Mouse (Mus musculus) bone marrow macrophage, adult 2 months (primary cell): ENCODE results near the gene Tdo2. TPM values are rescaled to one million over a fixed set of nuclear protein-coding genes. Genes with fewer than 3 reads are reported as not detected.
A peak's percentile ranks its signal among the peaks of the same experiment; 100 is the strongest.

Source experiments
- H3K27ac ChIP-seq: 2 replicates; pipeline ENCODE4 v1.5.1; 2012; ENCODE audit warnings: low read depth, low read length; ENCODE audit not compliant: insufficient read depth
- H3K4me1 ChIP-seq: 2 replicates; pipeline ENCODE4 v1.6.1; 2012; ENCODE audit warnings: low read length; ENCODE audit not compliant: control insufficient read depth, insufficient read depth
- H3K4me3 ChIP-seq: 2 replicates; pipeline ENCODE4 v1.5.1; 2012; ENCODE audit warnings: mild to moderate bottlenecking, low read length, moderate library complexity; ENCODE audit not compliant: insufficient read depth
- CTCF ChIP-seq: IDR thresholded peaks from 2 replicates; pipeline ENCODE4 v1.5.1; 2012; ENCODE audit warnings: low read depth, mild to moderate bottlenecking, low read length, moderate library complexity
- POLR2A ChIP-seq: IDR thresholded peaks from 2 replicates; pipeline ENCODE4 v1.6.1; 2012; ENCODE audit warnings: mild to moderate bottlenecking, low read depth, low read length, borderline replicate concordance
- polyA plus RNA-seq: library from polyadenylated mRNA; stranded (reverse); fragments of >200 nt; gene quantifications from 2 replicates; pipeline ENCODE4 v1.2.4, GENCODE M21; 2012; ENCODE audit not compliant: missing spikeins, insufficient read depth, insufficient read length

Gene Tdo2
- polyA plus RNA-seq, 1 experiment, result not detected

DNA sequence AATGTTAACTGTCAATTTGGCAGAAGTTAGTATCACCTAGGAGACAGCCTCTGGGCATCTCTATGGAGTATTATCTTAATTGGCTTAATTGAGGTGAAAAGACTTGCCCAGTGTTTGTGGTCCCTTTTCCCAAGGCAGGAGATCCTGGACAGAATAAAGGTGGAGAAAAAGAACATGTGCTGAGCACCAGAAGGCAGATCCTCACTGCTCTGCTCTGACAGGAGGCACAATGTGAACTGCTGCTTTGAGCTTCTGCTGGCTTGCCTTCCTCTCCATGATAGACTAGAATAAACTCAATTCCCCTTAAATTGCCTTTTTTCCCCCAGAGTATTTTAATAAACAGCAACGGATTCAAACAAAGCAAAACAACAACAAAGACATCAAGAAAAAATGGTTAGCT is 9.1 kb upstream of the Tdo2 start:
- H3K4me1 ChIP-seq, result peaks cover 36% of the 10 kb centered on the region
- H3K27ac ChIP-seq, result no peak overlapping the region
- TF ChIP-seq POLR2A, result no peak
- no peak for TF ChIP-seq CTCF
- H3K4me3 ChIP-seq, result no peak overlapping the region

DNA sequence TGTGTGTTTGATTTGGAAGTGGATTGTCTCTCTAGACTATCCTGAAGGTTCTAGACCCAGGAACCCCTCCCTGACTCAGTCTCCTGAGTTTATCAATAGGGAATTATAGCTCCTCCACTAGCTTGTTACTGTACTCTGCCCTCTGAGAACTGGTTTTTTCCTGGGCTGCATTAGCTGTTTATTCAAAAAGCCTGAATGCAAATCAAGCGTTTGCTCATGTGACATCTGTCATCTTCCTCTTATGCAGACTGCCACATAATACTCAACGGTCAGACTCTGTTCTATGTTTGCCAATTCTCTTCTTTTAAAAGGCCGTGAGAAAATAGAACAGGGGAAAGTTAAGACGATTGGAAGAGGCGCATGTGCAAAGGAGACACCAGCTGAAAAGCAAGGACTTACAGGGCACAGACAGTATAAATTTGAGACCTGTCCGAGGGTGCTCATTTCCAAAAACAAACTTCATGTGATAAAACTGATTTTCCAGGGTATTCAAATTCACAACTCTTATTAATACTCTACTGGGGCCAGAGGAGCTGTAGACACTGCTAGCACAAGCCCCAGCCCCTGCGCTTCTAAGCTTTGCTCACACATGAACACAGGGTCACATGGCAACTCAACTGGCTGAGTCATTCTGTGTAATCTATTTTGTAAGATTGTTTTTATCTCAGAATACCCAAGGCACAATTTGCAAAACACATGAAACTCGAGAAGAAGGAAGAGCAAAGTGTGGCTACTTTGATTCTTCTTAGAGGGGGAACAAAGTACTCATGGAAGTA is 7.3 kb upstream of the Tdo2 start:
- no peak overlapping the region; the same call in 1 of the 2 replicates for H3K4me3 ChIP-seq
- peak overlapping the region; percentile 100 for H3K27ac ChIP-seq
- no peak for TF ChIP-seq POLR2A
- TF ChIP-seq CTCF, result no peak

GRCm38 (mm10) chr3:81981990-81982389 is 6.0 kb upstream of the Tdo2 start, which contains the start of gene Asic5:
Asic5 (plus strand) TSS chr3:81982290.
- H3K4me1 ChIP-seq, result peaks cover 33% of the 10 kb centered on the region
- no peak within 1 kb of the TSS for H3K4me3 ChIP-seq
- TF ChIP-seq POLR2A, result no peak
- TF ChIP-seq CTCF, result no peak
- peak within 1 kb of the TSS; percentile 100 for H3K27ac ChIP-seq

More for the DNA sequence above, 7.3 kb upstream of the Tdo2 start:
- H3K4me1 ChIP-seq, result peaks cover 31% of the 10 kb centered on the region

DNA sequence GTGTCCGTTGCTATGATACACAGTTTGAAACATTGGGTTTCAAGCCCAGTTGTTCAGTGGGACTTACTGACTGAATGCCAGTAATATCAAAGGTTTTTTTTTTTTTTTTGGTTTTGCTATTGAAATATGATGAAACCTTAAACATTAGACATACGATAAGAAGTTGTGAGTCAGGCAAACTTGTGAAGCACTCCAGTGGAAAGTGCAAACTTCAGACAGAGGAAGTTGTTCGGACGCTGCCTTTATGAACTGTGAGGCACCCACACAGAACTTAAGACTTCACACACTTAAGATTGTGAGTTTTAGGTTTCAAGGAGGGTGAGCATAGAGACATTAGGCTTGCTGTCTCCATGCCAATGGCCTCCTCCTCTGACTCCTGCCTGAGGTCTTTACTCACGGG is 5.6 kb upstream of the Tdo2 start:
- no peak for TF ChIP-seq CTCF
- TF ChIP-seq POLR2A, result no peak
- peaks cover 33% of the 10 kb centered on the region for H3K4me1 ChIP-seq
- no peak overlapping the region for H3K4me3 ChIP-seq
- H3K27ac ChIP-seq, result peak overlapping the region; percentile 76; the same call in 1 of the 2 replicates

GRCm38 (mm10) chr3:81975607-81976006 is 395 bp downstream of the Tdo2 start:
- TF ChIP-seq POLR2A, result no peak
- TF ChIP-seq CTCF, result no peak
- Histone ChIP-seq H3K27ac (no peak overlapping the region), H3K4me1 (peaks cover 7% of the 10 kb centered on the region), H3K4me3 (no peak overlapping the region)

DNA sequence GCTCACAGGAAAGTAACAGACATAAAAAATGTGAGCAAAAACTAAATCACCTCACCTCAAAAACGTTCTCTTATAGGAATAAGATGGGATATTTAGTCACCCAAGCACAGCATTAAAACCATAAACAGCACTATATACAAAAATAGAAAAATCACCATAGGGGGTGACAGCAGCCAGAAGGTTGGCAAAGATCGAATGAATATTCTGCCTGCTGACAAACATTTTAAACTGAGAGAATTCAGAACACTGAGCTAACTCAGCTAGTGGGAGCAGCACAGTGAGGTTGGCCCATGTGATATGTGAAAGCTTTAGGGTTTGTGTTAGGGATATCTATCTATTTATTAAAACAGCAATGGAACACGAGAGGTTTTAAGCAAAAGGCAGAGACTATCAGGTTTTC is 11.4 kb downstream of the Tdo2 start:
- H3K4me3 ChIP-seq, result no peak overlapping the region
- TF ChIP-seq CTCF, result no peak
- H3K4me1 ChIP-seq, result peaks cover 4% of the 10 kb centered on the region
- no peak overlapping the region for H3K27ac ChIP-seq

DNA sequence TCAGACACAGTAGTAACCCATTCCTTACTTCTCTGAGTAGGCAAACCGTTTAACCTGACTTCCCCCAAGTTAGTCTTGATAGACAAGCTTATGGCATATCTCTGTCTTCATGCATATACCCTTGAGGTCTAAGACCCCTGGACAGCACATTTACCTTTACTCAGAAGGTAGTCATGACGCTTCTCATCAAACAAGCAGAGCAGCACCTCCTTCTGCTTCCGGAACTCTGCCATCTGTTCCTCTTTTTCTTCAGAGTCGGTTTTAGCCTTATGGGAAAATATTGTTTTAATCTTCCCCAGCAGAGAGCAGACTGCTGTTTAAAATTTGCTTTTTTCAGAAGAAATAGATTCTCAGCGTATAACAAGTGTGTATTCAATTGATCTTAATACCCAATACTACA is 12.2 kb downstream of the Tdo2 start:
- Histone ChIP-seq H3K4me3 (no peak overlapping the region), H3K4me1 (peaks cover 4% of the 10 kb centered on the region), H3K27ac (no peak overlapping the region)
- no peak for TF ChIP-seq CTCF
- no peak for TF ChIP-seq POLR2A

- H3K27ac ChIP-seq, result no peak overlapping the region
- H3K4me3 ChIP-seq, result no peak overlapping the region
- TF ChIP-seq POLR2A (no peak), CTCF (no peak)
- H3K4me1 ChIP-seq, result peaks cover 4% of the 10 kb centered on the region
These were observed 14.7 kb downstream of the Tdo2 start for GRCm38 (mm10) chr3:81961336-81961735.

- Histone ChIP-seq H3K27ac (no peak overlapping the region), H3K4me1 (peaks cover 8% of the 10 kb centered on the region), H3K4me3 (no peak overlapping the region)
- TF ChIP-seq POLR2A, result no peak
- TF ChIP-seq CTCF, result no peak
These were observed 18.5 kb downstream of the Tdo2 start for GRCm38 (mm10) chr3:81957484-81957883.

DNA sequence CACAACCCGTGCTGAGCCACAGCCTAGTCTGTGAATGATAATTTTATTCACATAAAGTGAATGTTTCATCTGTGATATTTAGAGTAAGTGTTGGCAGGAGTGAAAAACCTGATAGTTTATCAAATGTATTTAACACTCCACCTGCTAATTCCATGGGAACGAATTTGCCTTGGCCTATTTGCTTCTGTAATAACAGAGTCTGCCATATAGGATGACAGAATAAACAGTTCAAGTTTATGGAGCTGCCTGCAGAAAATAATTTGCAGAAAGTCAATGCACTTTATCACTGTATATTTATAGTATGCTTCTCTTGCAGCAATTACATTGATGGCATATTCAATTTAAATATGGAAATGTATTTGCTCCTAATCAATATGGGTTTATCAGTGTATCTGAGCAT is 24.2 kb downstream of the Tdo2 start:
- Histone ChIP-seq H3K4me1 (peaks cover 4% of the 10 kb centered on the region; the same call in 1 of the 2 replicates), H3K4me3 (no peak overlapping the region), H3K27ac (no peak overlapping the region)
- TF ChIP-seq CTCF, result no peak
- no peak for TF ChIP-seq POLR2A

GRCm38 (mm10) chr3:81949048-81949447 is 27.0 kb downstream of the Tdo2 start:
- no peak overlapping the region for H3K4me3 ChIP-seq
- H3K4me1 ChIP-seq, result no peaks in the 10 kb centered on the region
- H3K27ac ChIP-seq, result no peak overlapping the region
- TF ChIP-seq POLR2A (no peak), CTCF (no peak)
